Mouse (Mus musculus) olfactory bulb, adult 2 months (tissue): ENCODE results near the gene D130043K22Rik. TPM values are rescaled to one million over a fixed set of nuclear protein-coding genes. Genes with fewer than 3 reads are reported as not detected.

Experiments
- H3K27ac ChIP-seq: fragments of 200-500 bp; 2 replicates; pipeline ENCODE4 v1.5.1; 2012; ENCODE audit warnings: low read depth, low read length; ENCODE audit not compliant: insufficient read depth
- H3K4me1 ChIP-seq: fragments of 200-500 bp; 2 replicates; pipeline ENCODE4 v1.6.1; 2012; ENCODE audit warnings: low read length; ENCODE audit not compliant: control insufficient read depth, insufficient read depth
- H3K4me3 ChIP-seq: fragments of 200-500 bp; 2 replicates; pipeline ENCODE4 v1.5.1; 2012; ENCODE audit warnings: mild to moderate bottlenecking, low read depth, low read length, moderate library complexity; ENCODE audit not compliant: insufficient read depth
- CTCF ChIP-seq: fragments of 200-500 bp; IDR thresholded peaks from 2 replicates; pipeline ENCODE4 v1.5.1; 2012; ENCODE audit warnings: low read depth, mild to moderate bottlenecking, low read length, moderate library complexity; ENCODE audit not compliant: insufficient read depth
- POLR2A ChIP-seq: fragments of 200-500 bp; IDR thresholded peaks from 2 replicates; pipeline ENCODE4 v1.6.1; 2012; ENCODE audit warnings: mild to moderate bottlenecking, low read depth, low read length, moderate library complexity; ENCODE audit not compliant: insufficient read depth
- WGBS: fragments of 180-500 bp; shearing (Covaris S2); methylation state at CpG from one replicate; pipeline ENCODE4 v1.1.7; 2018; 5-methylcytosine and 5-hydroxymethylcytosine counted together
- polyA plus RNA-seq: library from polyadenylated mRNA; stranded (reverse); fragments of >200 nt; gene quantifications from 2 replicates; pipeline ENCODE4 v1.2.4, GENCODE M21; 2012; ENCODE audit warnings: low replicate concordance; ENCODE audit not compliant: missing spikeins, insufficient read depth, insufficient read length

The D130043K22Rik gene
- polyA plus RNA-seq, 1 experiment: not detected

- Histone ChIP-seq H3K4me1 (peaks cover 4% of the 10 kb centered on the region; the same call in 1 of the 2 replicates), H3K27ac (no peak overlapping the region), H3K4me3 (no peak overlapping the region)
- 91% methylated on average over 1 of the region's 1 CpGs for WGBS
- no peak for TF ChIP-seq POLR2A
These were observed 64.2 kb downstream of the D130043K22Rik start for GRCm38 (mm10) chr13:24909112-24909511.

- no peak overlapping the region for H3K4me3 ChIP-seq
- TF ChIP-seq POLR2A (no peak), CTCF (no peak)
- 92% methylated on average over 7 of the region's 7 CpGs for WGBS
- H3K4me1 ChIP-seq: peaks cover 4% of the 10 kb centered on the region; the same call in 1 of the 2 replicates
- no peak overlapping the region for H3K27ac ChIP-seq
These were observed 68.6 kb downstream of the D130043K22Rik start for GRCm38 (mm10) chr13:24913576-24913975.

GRCm38 (mm10) chr13:24914915-24915314 lies 70.0 kb downstream of the D130043K22Rik start:
- Histone ChIP-seq H3K4me3 (no peak overlapping the region), H3K4me1 (peaks cover 4% of the 10 kb centered on the region; the same call in 1 of the 2 replicates), H3K27ac (no peak overlapping the region)
- 93% methylated on average over 4 of the region's 4 CpGs for WGBS
- TF ChIP-seq CTCF (no peak), POLR2A (no peak)

- H3K4me3 ChIP-seq: no peak overlapping the region
These were observed 70.9 kb downstream of the D130043K22Rik start for GRCm38 (mm10) chr13:24915831-24916230.

GRCm38 (mm10) chr13:24920333-24920977 lies 75.5 kb downstream of the D130043K22Rik start:
- TF ChIP-seq CTCF (no peak), POLR2A (no peak)
- Histone ChIP-seq H3K4me3 (no peak overlapping the region), H3K27ac (no peak overlapping the region), H3K4me1 (no peaks in the 10 kb centered on the region)
- 14% methylated on average over 5 of the region's 5 CpGs for WGBS

More at GRCm38 (mm10) chr13:24915831-24916230, 70.9 kb downstream of the D130043K22Rik start:
- Histone ChIP-seq H3K4me1 (peaks cover 4% of the 10 kb centered on the region; the same call in 1 of the 2 replicates), H3K27ac (no peak overlapping the region)
- 74% methylated on average over 13 of the region's 13 CpGs for WGBS
- TF ChIP-seq POLR2A (no peak), CTCF (no peak)

GRCm38 (mm10) chr13:24921281-24921680 lies 76.3 kb downstream of the D130043K22Rik start:
- no peak overlapping the region for H3K27ac ChIP-seq
- TF ChIP-seq CTCF (no peak), POLR2A (no peak)
- WGBS: 92% methylated on average over 6 of the region's 6 CpGs
- H3K4me3 ChIP-seq: no peak overlapping the region
- H3K4me1 ChIP-seq: no peaks in the 10 kb centered on the region

- no peak for TF ChIP-seq POLR2A
- TF ChIP-seq CTCF: no peak
- H3K4me1 ChIP-seq: no peaks in the 10 kb centered on the region
- 88% methylated on average over 5 of the region's 5 CpGs for WGBS
- no peak overlapping the region for H3K27ac ChIP-seq
- H3K4me3 ChIP-seq: no peak overlapping the region
These were observed 79.1 kb downstream of the D130043K22Rik start for GRCm38 (mm10) chr13:24923991-24924390.

GRCm38 (mm10) chr13:24930591-24930990 lies 85.7 kb downstream of the D130043K22Rik start:
- no peak overlapping the region for H3K4me3 ChIP-seq
- peaks cover 5% of the 10 kb centered on the region for H3K4me1 ChIP-seq
- no peak overlapping the region for H3K27ac ChIP-seq
- TF ChIP-seq CTCF (no peak), POLR2A (no peak)

GRCm38 (mm10) chr13:24933199-24933598 lies 88.3 kb downstream of the D130043K22Rik start:
- no peak overlapping the region for H3K4me3 ChIP-seq
- H3K27ac ChIP-seq: no peak overlapping the region
- TF ChIP-seq POLR2A: no peak
- TF ChIP-seq CTCF: no peak
- 86% methylated on average over 7 of the region's 7 CpGs for WGBS
- H3K4me1 ChIP-seq: peaks cover 14% of the 10 kb centered on the region
